Mouse (Mus musculus) cerebellum, adult (tissue): ENCODE measurements around the gene Rsph3a.
"Not testable (repeated sequence)": the region's sequence is repeated elsewhere in the genome, so short reads cannot be mapped to it uniquely, and the experiment has no call there.

ENCODE experiments used
- ATAC-seq: cut with Nextera tagmentation; 2 replicates; pipeline ENCODE4 v1.9.2; 2017; ENCODE audit warnings: mild to moderate bottlenecking, moderate library complexity, mixed read lengths; ENCODE audit not compliant: insufficient number of reproducible peaks, low FRiP score, low TSS enrichment

The Rsph3a gene

DNA sequence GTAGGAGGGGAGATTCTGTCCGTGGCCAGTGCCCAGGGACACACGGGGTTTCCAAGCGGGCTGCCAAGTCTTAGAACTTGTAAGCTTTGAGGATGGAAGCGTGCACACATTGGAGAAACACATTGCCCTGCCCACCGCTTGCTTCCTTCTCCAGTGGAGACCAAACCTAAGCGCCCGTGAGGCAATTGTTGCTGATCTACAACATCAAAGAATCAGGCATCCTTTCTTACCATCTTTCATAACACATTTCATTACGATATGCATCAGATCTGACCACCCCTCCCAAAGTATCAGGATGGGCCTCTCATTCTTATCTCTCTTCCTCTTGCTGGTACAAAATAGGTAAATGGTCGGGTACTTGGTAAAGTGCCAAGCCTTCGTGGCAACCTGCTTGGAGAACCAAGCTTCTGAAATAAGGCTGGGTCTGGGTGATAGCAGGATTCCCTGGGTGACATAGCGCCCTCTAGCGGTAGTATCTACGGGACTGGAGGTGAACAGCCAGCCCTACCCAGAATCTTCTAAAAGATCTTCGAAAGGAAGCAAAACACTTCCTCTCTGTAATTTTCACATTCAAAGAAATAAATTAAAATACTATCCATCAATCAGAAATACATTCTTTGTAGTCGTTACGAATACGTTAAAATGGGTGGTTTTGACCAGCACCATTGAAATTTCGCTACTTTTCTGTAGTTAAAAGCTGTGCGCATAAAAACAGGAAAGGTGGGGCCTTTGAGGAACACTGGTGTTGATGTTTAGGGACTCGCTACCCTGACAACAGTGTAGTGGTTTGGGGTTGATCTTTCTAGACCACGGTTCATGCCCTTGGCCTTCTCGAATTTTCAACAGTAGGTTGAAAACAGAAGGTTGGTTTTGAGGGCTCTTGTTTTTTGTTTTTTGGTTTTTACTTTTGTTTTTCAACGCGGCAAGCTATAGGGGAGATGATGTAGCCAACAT lies 17.6 kb upstream of the Rsph3a start:
- no peak for ATAC-seq

DNA sequence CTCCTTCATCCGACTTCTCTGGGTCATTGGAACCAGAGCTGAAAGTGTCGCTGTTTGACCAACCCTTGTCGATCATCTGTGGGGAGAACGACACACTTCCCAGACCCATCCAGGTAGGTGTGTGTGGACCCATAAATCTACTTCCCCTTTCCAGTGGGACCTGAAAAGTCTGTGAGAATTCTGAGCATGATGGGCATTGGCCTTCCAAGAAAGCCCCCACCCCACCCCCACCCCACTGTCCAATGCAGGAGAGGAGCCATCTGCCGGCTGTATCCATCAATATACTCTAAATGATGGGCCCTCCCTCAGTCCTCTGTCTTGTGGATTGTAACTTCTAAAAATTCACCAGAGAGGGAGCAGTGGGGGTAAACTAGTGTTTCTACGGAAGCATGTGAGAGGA lies 16.8 kb upstream of the Rsph3a start:
- no peak for ATAC-seq

GRCm38 (mm10) chr17:7929279-7929678 lies 16.1 kb upstream of the Rsph3a start:
- no peak for ATAC-seq

DNA sequence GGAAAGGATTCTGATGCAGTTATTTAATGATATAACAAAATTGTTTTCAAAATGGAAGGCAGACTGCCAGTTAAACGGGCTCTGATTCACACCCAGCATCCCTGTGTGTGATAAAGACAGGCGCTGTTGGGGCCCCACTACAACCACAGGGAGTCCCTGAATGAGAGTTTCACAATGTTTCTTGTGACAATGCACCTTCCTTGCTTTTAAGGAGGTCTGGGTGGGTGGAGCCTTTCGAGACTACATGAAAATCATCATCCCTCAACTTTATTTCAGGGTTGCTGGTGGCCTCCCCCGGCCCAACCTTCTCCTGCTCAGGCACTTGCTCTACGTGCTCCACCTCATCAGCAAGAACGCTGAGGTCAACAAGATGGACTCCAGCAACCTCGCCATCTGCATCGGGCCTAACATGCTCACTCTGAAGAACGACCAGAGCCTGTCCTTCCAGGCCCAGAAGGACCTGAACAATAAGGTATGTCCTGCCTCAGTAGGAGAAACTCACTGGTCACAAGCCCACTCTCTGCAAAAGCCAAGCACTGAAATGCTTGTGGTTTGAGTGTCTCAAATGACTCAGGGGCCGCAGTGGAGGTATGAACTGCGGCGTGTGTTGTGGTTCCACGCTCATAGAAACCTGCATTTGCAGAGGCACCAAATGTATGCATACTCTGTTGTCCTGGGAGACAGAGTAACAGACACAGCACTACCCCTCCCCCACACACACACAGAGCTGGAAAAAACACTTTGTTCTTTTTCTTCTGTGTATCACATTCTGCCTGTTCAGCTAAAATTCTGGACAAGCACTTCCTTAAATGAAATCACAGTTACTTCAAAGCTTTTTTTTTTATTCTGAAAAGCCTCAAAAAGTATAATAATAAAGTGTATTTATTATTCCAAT lies 14.1 kb upstream of the Rsph3a start:
- no peak for ATAC-seq

DNA sequence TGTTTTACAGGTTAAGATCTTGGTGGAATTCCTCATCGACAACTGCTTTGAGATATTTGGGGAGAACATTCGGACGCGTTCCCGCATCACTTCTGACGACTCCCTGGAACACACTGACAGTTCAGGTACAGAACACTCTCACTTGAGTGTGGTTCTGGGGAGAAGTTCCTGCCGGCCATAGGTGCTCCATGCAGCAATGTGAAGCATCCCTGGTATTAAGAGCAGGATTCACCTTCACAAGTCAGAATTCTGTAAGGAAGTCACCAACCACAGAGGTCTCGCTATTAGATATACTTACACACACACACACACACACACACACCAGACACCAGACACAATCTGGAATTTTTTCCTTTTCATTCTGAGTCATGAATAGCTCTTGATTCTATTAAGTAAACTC lies 13.3 kb upstream of the Rsph3a start:
- not testable (repeated sequence) for ATAC-seq

DNA sequence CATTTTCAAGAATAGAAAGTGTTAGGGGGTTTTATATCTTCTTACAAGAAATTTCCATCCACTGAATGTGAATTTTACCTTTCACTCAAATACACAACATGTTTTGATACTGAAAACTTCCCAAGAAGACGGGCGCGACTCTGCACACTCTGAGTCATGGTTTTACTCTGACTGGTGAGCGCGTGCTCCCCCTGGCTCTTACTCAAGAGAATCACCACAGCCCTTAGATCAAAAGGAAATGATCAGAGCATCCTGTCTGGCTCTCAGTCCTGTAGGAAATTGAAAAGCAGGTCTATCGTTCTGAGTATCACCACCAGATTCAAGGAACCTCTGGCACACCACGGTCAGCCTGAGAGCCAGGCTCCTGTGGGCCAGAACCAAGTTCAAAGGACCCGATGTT lies 5.8 kb upstream of the Rsph3a start:
- ATAC-seq: no peak

DNA sequence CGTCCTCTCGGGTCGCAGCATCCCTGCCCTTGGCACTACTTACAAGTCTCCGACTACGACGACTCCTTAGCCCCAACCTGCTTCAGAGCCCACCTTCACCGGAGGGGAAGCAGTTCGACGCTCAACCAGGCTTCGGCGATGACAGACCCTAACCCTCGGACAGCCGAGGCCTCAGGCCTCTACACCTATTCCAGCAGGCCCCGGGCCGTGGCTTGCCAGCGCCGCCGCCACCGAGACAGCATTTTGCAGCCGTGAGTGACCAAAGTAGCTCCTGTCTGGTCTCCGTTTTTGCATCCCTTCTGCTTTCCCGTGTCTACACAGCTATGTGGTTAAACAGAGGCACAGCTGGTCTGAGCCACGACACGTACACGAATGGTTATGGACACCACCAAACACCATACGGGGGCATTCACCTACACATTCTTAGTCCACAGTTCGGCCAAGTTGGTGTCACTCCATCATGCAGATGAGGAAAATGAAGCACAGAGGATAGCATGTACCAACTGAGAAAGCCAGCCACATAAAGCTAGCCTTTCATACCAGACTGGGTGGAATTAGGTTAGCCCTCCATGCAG lies 726 bp downstream of the Rsph3a start:
- ATAC-seq: not testable (repeated sequence)

- ATAC-seq: not testable (repeated sequence)
Measured at GRCm38 (mm10) chr17:7951333-7951732, 5.9 kb downstream of the Rsph3a start.

GRCm38 (mm10) chr17:7957242-7957641 lies 11.8 kb downstream of the Rsph3a start:
- ATAC-seq: not testable (repeated sequence)

DNA sequence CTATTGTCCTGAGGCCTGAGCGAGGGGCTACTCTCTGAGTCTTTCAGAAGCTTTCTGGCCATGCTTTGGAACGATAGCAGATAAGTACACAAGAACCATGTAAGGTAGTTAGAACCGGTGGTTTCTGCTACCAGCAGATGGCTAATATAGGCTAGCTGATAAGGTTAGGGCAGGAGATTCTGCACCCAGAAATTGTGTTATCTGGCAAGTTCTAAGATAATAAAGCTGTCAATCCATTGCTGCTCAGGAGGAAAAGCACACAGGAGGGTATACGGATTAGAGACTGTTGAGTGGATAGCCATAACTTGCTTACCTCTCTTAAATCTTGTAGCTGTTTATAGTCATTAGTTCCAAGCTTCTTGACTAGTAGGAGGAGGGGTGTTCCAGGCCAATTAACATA lies 17.9 kb downstream of the Rsph3a start:
- ATAC-seq: not testable (repeated sequence)

DNA sequence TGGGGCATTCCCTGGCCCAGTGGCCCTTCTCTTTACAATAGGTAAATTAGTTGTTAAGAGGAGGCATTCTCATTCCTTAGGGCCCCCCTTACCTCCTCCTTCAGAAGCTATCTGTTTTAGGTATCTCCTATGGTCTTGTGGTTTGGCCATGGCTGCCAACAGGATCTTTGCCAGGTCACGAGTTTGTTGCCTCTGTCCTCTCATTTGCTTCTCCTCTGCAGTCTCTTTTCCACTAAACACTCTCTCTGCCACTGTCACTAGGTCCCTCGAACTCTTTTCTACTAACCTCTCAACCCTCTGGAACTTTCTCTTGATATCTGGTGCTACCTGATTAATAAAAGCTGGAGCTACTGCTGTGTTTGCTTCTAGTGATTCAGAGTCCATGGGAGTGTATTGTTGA lies 19.0 kb downstream of the Rsph3a start:
- ATAC-seq: not testable (repeated sequence)

- ATAC-seq: not testable (repeated sequence)
Measured at GRCm38 (mm10) chr17:7968490-7968889, 23.1 kb downstream of the Rsph3a start.

- ATAC-seq: peak; percentile 40; the same call in 1 of the 2 replicates
Measured at GRCm38 (mm10) chr17:7969782-7970181, 24.4 kb downstream of the Rsph3a start.

GRCm38 (mm10) chr17:7983484-7983883 lies 38.1 kb downstream of the Rsph3a start:
- ATAC-seq: not testable (repeated sequence)

DNA sequence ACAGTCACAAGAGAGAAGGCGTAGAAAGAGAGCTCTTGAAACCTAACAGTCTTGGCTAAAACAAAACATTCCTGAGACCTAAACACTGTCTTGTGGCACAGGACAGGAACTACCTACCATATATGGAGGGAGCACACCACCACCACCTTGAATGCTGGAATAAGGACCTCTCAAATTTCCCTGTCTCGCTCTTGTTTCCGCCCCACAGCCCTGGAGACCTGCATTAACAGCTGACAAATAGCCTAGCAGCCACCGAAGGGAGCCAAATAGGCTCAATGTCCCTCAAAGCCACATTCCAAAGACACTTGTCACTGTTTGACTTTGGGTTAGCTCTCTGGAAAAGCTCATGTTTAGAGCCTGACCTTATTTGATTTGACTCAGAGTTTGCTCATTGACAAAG lies 40.2 kb downstream of the Rsph3a start:
- ATAC-seq: not testable (repeated sequence)

- not testable (repeated sequence) for ATAC-seq
Measured at GRCm38 (mm10) chr17:7987038-7987437, 41.6 kb downstream of the Rsph3a start.

DNA sequence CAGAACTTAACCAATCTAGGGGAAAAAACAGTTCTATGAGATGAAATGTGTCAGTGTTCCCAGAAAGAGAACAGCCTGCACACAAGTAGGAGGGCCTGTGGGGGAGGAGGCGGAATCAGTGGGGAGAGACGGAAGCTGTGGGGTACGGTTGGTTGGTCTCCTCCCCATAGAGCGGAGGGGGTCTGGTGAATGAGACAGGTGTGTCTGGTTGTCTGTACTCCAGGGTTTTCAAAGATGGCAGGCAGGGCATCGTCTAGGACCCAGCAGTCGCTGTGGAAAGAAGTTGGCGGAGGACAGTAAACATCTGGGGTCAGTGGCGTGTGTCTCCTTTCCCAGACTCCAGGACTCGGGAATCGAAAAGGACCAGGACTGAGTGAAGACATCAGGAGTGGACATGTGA lies 57.8 kb downstream of the Rsph3a start:
- not testable (repeated sequence) for ATAC-seq

- ATAC-seq: not testable (repeated sequence)
Measured at GRCm38 (mm10) chr17:8006771-8007170, 61.4 kb downstream of the Rsph3a start.

DNA sequence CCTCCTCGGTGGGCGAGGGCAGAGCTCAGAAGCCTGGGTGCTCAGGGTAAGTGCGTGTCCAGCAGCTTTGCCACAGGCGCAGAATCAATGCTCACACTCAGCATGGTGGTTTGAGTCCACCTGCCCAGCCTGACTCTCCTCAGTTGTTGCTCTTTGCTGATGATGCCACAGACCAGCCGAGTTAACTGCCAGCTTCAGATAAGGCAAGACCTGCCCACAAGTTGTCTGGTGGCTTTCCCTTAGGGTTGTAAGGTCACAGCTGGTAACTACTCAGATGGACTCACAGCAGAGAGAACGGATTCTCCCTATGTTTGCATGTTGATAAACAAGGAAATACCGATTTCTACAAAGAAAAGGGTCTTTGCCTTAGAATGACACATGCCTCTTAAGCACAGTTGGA lies 64.2 kb downstream of the Rsph3a start:
- not testable (repeated sequence) for ATAC-seq

DNA sequence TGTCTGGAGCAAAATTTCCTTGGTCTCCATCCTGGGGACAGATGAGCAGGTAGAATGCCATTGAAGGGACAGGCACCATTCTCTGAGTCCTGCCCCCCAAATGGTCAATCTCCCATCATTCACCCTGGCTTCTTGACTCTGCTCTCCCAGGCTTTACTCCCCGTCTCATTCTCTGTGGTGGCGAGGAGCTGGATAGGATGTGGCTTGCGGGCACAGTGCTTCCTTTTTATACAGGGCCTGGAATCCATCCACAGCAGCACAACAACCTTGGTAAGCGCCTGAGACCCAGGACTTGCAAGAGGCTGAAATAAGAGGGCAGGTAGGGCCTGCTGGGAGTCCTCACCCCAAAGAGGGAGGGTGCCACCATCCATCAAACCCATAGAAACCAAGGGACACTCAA lies 68.6 kb downstream of the Rsph3a start:
- not testable (repeated sequence) for ATAC-seq

- not testable (repeated sequence) for ATAC-seq
Measured at GRCm38 (mm10) chr17:8022675-8023074, 77.3 kb downstream of the Rsph3a start.
